In genomic region chr10:97038025-97038424, GRCm38 (mm10) we compare ENCODE assay signal across 18 mouse cellular contexts.
"Had no signal": no experiment of that assay in that cellular context is flagged by ENCODE, and none has a peak within 500 bp of the region (broad histone marks: within the 10 kb centered on the region; RNA-seq: fewer than 3 reads in every experiment).

No protein-coding gene starts in this region.

- H3K27me3 ChIP-seq: lung, embryonic 15.5 days; megakaryocyte, embryonic 14.5 days; midbrain, embryonic 13.5 days; midbrain, embryonic 15.5 days; neural tube, embryonic 12.5 days had no signal

- H3K4me3 ChIP-seq: lung, embryonic 15.5 days; megakaryocyte, embryonic 14.5 days; midbrain, embryonic 13.5 days; midbrain, embryonic 15.5 days; neural tube, embryonic 12.5 days had no signal

- H3K27ac ChIP-seq: lung, embryonic 15.5 days; macrophage; midbrain, embryonic 13.5 days; midbrain, embryonic 15.5 days; neural tube, embryonic 12.5 days had no signal

- H3K9ac ChIP-seq: liver, postnatal 0 days; lung, embryonic 15.5 days; midbrain, embryonic 13.5 days; midbrain, embryonic 15.5 days; neural tube, embryonic 12.5 days had no signal

- ATAC-seq: liver, postnatal 0 days; lung, postnatal 0 days; midbrain, embryonic 13.5 days; midbrain, embryonic 15.5 days had no signal

- H3K4me1 ChIP-seq: megakaryocyte, embryonic 14.5 days; midbrain, embryonic 13.5 days; midbrain, embryonic 15.5 days; neural tube, embryonic 12.5 days had no signal

- H3K9me3 ChIP-seq: lung, embryonic 15.5 days; midbrain, embryonic 13.5 days; midbrain, embryonic 15.5 days; neural tube, embryonic 12.5 days had no signal

- H3K36me3 ChIP-seq: lung, embryonic 15.5 days; midbrain, embryonic 13.5 days; midbrain, embryonic 15.5 days; neural tube, embryonic 12.5 days had no signal

- H3K4me2 ChIP-seq: lung, embryonic 15.5 days; midbrain, embryonic 11.5 days; midbrain, embryonic 13.5 days; midbrain, embryonic 15.5 days; neural tube, embryonic 12.5 days had no signal

- DNase-seq: liver, postnatal 0 days; lung, adult 2 months; lung, postnatal 14 days; lung, postnatal 36 days; right cerebral cortex, postnatal 14 days; right cerebral cortex, postnatal 4 days; spleen, adult 18-20 months; thymus, adult 18-20 months; thymus, postnatal 14 days; thymus, postnatal 4 days had no signal
